10 mouse cellular contexts compared by ENCODE assay signal in genomic region chr5:111555312-111555957, GRCm38 (mm10).
A peak's percentile ranks its signal among the peaks of the same experiment; 100 is the strongest.
DNase-seq lines count a peak whose midpoint lies in the region; ATAC-seq lines count a peak whose summit lies in the region.
"Had no signal": no experiment of that assay in that cellular context is flagged by ENCODE, and none has a peak within 500 bp of the region (broad histone marks: within the 10 kb centered on the region; RNA-seq: fewer than 3 reads in every experiment).

No protein-coding gene starts in this region.

- no peaks in the 10 kb centered on the region for H3K36me3 ChIP-seq in heart, embryonic 10.5 days
- H3K36me3 ChIP-seq in neural tube, embryonic 11.5 days (ENCODE audit: control insufficient read depth, insufficient read depth, low read length): no peaks in the 10 kb centered on the region
- H3K36me3 ChIP-seq in limb, embryonic 13.5 days: no peaks in the 10 kb centered on the region

- H3K4me2 ChIP-seq in neural tube, embryonic 11.5 days (ENCODE audit: low read depth): peak overlapping the region; percentile 9; the same call in 1 of the 2 replicates
- H3K4me2 ChIP-seq in limb, embryonic 13.5 days (replicated peaks): peak overlapping the region; percentile 36

- no peaks in the 10 kb centered on the region for H3K9me3 ChIP-seq in heart, embryonic 10.5 days
- H3K9me3 ChIP-seq in neural tube, embryonic 11.5 days (ENCODE audit: control insufficient read depth, low read length): no peaks in the 10 kb centered on the region
- H3K9me3 ChIP-seq in limb, embryonic 13.5 days: no peaks in the 10 kb centered on the region

- peak overlapping the region; percentile 84 for H3K27ac ChIP-seq in heart, embryonic 10.5 days
- peak overlapping the region; percentile 39 for H3K27ac ChIP-seq in neural tube, embryonic 11.5 days (ENCODE audit: low read depth, low read length)
- H3K27ac ChIP-seq in limb, embryonic 13.5 days: peak overlapping the region; percentile 89

- H3K4me3 ChIP-seq in heart, embryonic 10.5 days: no peak overlapping the region
- no peak overlapping the region for H3K4me3 ChIP-seq in neural tube, embryonic 11.5 days (ENCODE audit: low read depth, low read length)
- no peak overlapping the region for H3K4me3 ChIP-seq in limb, embryonic 13.5 days

- H3K27me3 ChIP-seq in heart, embryonic 10.5 days (ENCODE audit: insufficient read depth, poor library complexity, severe bottlenecking): peaks cover 29% of the 10 kb centered on the region
- peaks cover 3% of the 10 kb centered on the region for H3K27me3 ChIP-seq in neural tube, embryonic 11.5 days (ENCODE audit: control insufficient read depth, insufficient read depth, low read length)
- peaks cover 4% of the 10 kb centered on the region; the same call in 1 of the 2 replicates for H3K27me3 ChIP-seq in limb, embryonic 13.5 days

- no peak for DNase-seq in heart, embryonic 10.5 days (ENCODE audit: low spot score)
- no peak for DNase-seq in heart, adult 18-20 months
- peak; percentile 42 for DNase-seq in neural tube, embryonic 11.5 days (ENCODE audit: low spot score)
- DNase-seq in neural tube, embryonic 10.5 days (ENCODE audit: extremely low spot score, low spot score): no peak
- DNase-seq in adrenal gland, postnatal 4 days (ENCODE audit: low spot score in 2 of 2): no peak
- DNase-seq in layer of hippocampus, adult 8-10 months (ENCODE audit: low spot score in 2 of 2): no peak
- DNase-seq in natural killer cell, adult 2 months (ENCODE audit: low spot score in 2 of 2): no peak
- DNase-seq: cerebellum, postnatal 36 days; gastrocnemius, postnatal 14 days had no signal

- H3K9ac ChIP-seq in neural tube, embryonic 11.5 days (ENCODE audit: low read length): peak overlapping the region; percentile 56; the same call in 1 of the 2 replicates
- H3K9ac ChIP-seq in limb, embryonic 13.5 days: peak overlapping the region; percentile 31; the same call in 1 of the 2 replicates

- ATAC-seq in neural tube, embryonic 11.5 days (ENCODE audit: insufficient read depth, low FRiP score, low TSS enrichment): peak; percentile 32
- ATAC-seq in limb, embryonic 13.5 days (ENCODE audit: low FRiP score, low read depth): 0 out of 2 replicates have a peak, but pooled peaks have one; percentile 13

- peaks cover 25% of the 10 kb centered on the region for H3K4me1 ChIP-seq in heart, embryonic 10.5 days
- H3K4me1 ChIP-seq in neural tube, embryonic 11.5 days (ENCODE audit: control insufficient read depth, insufficient read depth, low read length): peaks cover 23% of the 10 kb centered on the region
- H3K4me1 ChIP-seq in limb, embryonic 13.5 days: peaks cover 38% of the 10 kb centered on the region

- WGBS in heart, embryonic 10.5 days: 10% methylated on average over 5 of the region's 5 CpGs
- 2% methylated on average over 5 of the region's 5 CpGs for WGBS in neural tube, embryonic 11.5 days
- 16% methylated on average over 2 of the region's 5 CpGs for WGBS in limb, embryonic 13.5 days

Comparison
In these comparisons a context has a peak if more than half of its experiments do, and no peak if none do; other contexts are left out.
1. H3K27ac ChIP-seq: peak in every context shown above with its lines; median percentile 89 in limb, embryonic 13.5 days; 84 in heart, embryonic 10.5 days; 39 in neural tube, embryonic 11.5 days.